Mouse (Mus musculus) CH12.LX (cell line): ENCODE data around the gene Acyp1. TPM values are rescaled to one million over a fixed set of nuclear protein-coding genes. Genes with fewer than 3 reads are reported as not detected.

Experiments used
- DNase-seq: peaks from one replicate; pipeline ENCODE4 v3.0.0-alpha.2; 2013; ENCODE audit errors: extremely low read depth
- H3K27ac ChIP-seq: 2 replicates; pipeline ENCODE4 v1.5.1; 2012; ENCODE audit warnings: low read depth, mild to moderate bottlenecking, control low read depth, moderate library complexity; ENCODE audit not compliant: insufficient read depth
- H3K27me3 ChIP-seq: replicated peaks from 2 replicates; pipeline ENCODE3; 2012; ENCODE audit warnings: inconsistent platforms
- H3K36me3 ChIP-seq, 2 experiments: replicated peaks in 1 of 2; 2 replicates each; pipeline versions ENCODE3 to v1.6.1; 2012; ENCODE audit warnings: inconsistent platforms in 1 of 2, low read length in 1 of 2, mild to moderate bottlenecking in 1 of 2, mixed read lengths in 1 of 2, moderate library complexity in 1 of 2; ENCODE audit not compliant: control insufficient read depth in 1 of 2, insufficient read depth in 1 of 2
- H3K4me1 ChIP-seq, 2 experiments: 2 replicates each; pipeline ENCODE4 v1.6.1; 2012; ENCODE audit warnings: inconsistent platforms in 1 of 2, moderate library complexity in 1 of 2; ENCODE audit not compliant: insufficient read depth in 2 of 2, control insufficient read depth in 1 of 2
- H3K4me2 ChIP-seq: 2 replicates; pipeline ENCODE4 v1.6.1; 2012; ENCODE audit warnings: low read depth, mild to moderate bottlenecking, control low read depth; ENCODE audit not compliant: poor library complexity, insufficient read depth, severe bottlenecking
- H3K4me3 ChIP-seq, 3 experiments: fragments of 150-350 bp in 1 of 3; sonication (generic) in 1 of 3; replicated peaks in 1 of 3; 2 replicates each; pipeline versions ENCODE3 to v1.5.1; 2011 to 2012; ENCODE audit warnings: low read depth in 2 of 3, low read length in 2 of 3, mild to moderate bottlenecking in 2 of 3, moderate library complexity in 2 of 3, control low read depth in 1 of 3, improper control_type of control experiment in 1 of 3, inconsistent platforms in 1 of 3, mixed read lengths in 1 of 3; ENCODE audit not compliant: poor library complexity in 1 of 3
- H3K79me2 ChIP-seq: replicated peaks from 2 replicates; pipeline ENCODE4 v1.6.1; 2012; ENCODE audit warnings: mild to moderate bottlenecking, moderate library complexity; ENCODE audit not compliant: control insufficient read depth, poor library complexity, insufficient read depth, severe bottlenecking; ENCODE audit errors: extremely low read depth
- H3K9ac ChIP-seq: 2 replicates; pipeline ENCODE4 v1.6.1; 2012; ENCODE audit warnings: low read depth, mild to moderate bottlenecking, control low read depth, moderate library complexity; ENCODE audit not compliant: insufficient read depth
- H3K9me3 ChIP-seq: replicated peaks from 2 replicates; pipeline ENCODE3; 2012; ENCODE audit warnings: low read length, inconsistent platforms, mixed read lengths
- BHLHE40 ChIP-seq: IDR thresholded peaks from 2 replicates; pipeline ENCODE4 v1.6.1; 2011; ENCODE audit warnings: mild to moderate bottlenecking, low read depth, low read length, improper control_type of control experiment
- CHD1 ChIP-seq: IDR thresholded peaks from 2 replicates; pipeline ENCODE4 v1.6.1; 2012; ENCODE audit warnings: low read depth, low read length, improper control_type of control experiment, inconsistent platforms
- CHD2 ChIP-seq: IDR thresholded peaks from 2 replicates; pipeline ENCODE4 v1.6.1; 2011; ENCODE audit warnings: low read length, improper control_type of control experiment
- CTCF ChIP-seq, 2 experiments: IDR thresholded peaks in 1 of 2; conservative IDR thresholded peaks in 1 of 2; 2 replicates each; pipeline ENCODE4 v1.5.1; 2011 to 2012; ENCODE audit warnings: low read depth in 2 of 2, low read length in 2 of 2, improper control_type of control experiment in 1 of 2, inconsistent platforms in 1 of 2, mild to moderate bottlenecking in 1 of 2, moderate library complexity in 1 of 2
- E2F4 ChIP-seq: IDR thresholded peaks from 2 replicates; pipeline ENCODE4 v1.6.1; 2011; ENCODE audit warnings: low read depth, low read length, improper control_type of control experiment; ENCODE audit not compliant: insufficient replicate concordance
- ELF1 ChIP-seq: IDR thresholded peaks from 2 replicates; pipeline ENCODE4 v1.6.1; 2014; ENCODE audit warnings: low read depth, mild to moderate bottlenecking, inconsistent platforms, low read length, improper control_type of control experiment
- ETS1 ChIP-seq: conservative IDR thresholded peaks from 2 replicates; pipeline ENCODE4 v1.6.1; 2012; ENCODE audit warnings: low read depth, mild to moderate bottlenecking, inconsistent platforms, low read length, improper control_type of control experiment, moderate library complexity
- GABPA ChIP-seq: IDR thresholded peaks from 2 replicates; pipeline ENCODE4 v1.6.1; 2012; ENCODE audit warnings: low read depth, low read length, improper control_type of control experiment, inconsistent platforms; ENCODE audit not compliant: insufficient replicate concordance
- IRF4 ChIP-seq: IDR thresholded peaks from 2 replicates; pipeline ENCODE4 v1.6.1; 2014; ENCODE audit warnings: low read depth, mild to moderate bottlenecking, inconsistent platforms, low read length, improper control_type of control experiment
- JUN ChIP-seq: IDR thresholded peaks from 2 replicates; pipeline ENCODE4 v1.6.1; 2011; ENCODE audit warnings: low read depth, mild to moderate bottlenecking, low read length, improper control_type of control experiment, moderate library complexity; ENCODE audit not compliant: insufficient read depth
- JUND ChIP-seq: conservative IDR thresholded peaks from 2 replicates; pipeline ENCODE4 v1.6.1; 2011; ENCODE audit warnings: low read depth, low read length, improper control_type of control experiment
- KAT2A ChIP-seq: IDR thresholded peaks from 2 replicates; pipeline ENCODE4 v1.6.1; 2012; ENCODE audit warnings: low read length, improper control_type of control experiment, inconsistent platforms; ENCODE audit not compliant: insufficient replicate concordance
- MAFK ChIP-seq: IDR thresholded peaks from 2 replicates; pipeline ENCODE4 v1.6.1; 2011; ENCODE audit warnings: low read length, improper control_type of control experiment; ENCODE audit not compliant: insufficient replicate concordance
- MAX ChIP-seq: IDR thresholded peaks from 2 replicates; pipeline ENCODE4 v1.6.1; 2011; ENCODE audit warnings: low read length, improper control_type of control experiment
- MEF2A ChIP-seq: IDR thresholded peaks from 2 replicates; pipeline ENCODE4 v1.6.1; 2014; ENCODE audit warnings: low read depth, mild to moderate bottlenecking, inconsistent platforms, low read length, improper control_type of control experiment, borderline replicate concordance
- MYC ChIP-seq: IDR thresholded peaks from 2 replicates; pipeline ENCODE4 v1.6.1; 2011; ENCODE audit warnings: low read depth, mild to moderate bottlenecking, improper control_type of control experiment, low read length
- NELFE ChIP-seq: IDR thresholded peaks from 2 replicates; pipeline ENCODE4 v1.6.1; 2011; ENCODE audit warnings: low read depth, low read length, improper control_type of control experiment
- NRF1 ChIP-seq: IDR thresholded peaks from 2 replicates; pipeline ENCODE4 v1.6.1; 2014; ENCODE audit warnings: low read depth, mild to moderate bottlenecking, inconsistent platforms, low read length, improper control_type of control experiment, moderate library complexity
- RCOR1 ChIP-seq: conservative IDR thresholded peaks from 2 replicates; pipeline ENCODE4 v1.6.1; 2012; ENCODE audit warnings: low read depth, mild to moderate bottlenecking, inconsistent platforms, low read length, improper control_type of control experiment
- SIN3A ChIP-seq: IDR thresholded peaks from 2 replicates; pipeline ENCODE4 v1.6.1; 2012; ENCODE audit warnings: low read length, improper control_type of control experiment, inconsistent platforms
- UBTF ChIP-seq: IDR thresholded peaks from 2 replicates; pipeline ENCODE4 v1.6.1; 2012; ENCODE audit warnings: low read depth, mild to moderate bottlenecking, inconsistent platforms, low read length, improper control_type of control experiment, moderate library complexity
- USF2 ChIP-seq: conservative IDR thresholded peaks from 2 replicates; pipeline ENCODE4 v1.6.1; 2011; ENCODE audit warnings: low read depth, low read length, improper control_type of control experiment
- ZC3H11A ChIP-seq: IDR thresholded peaks from 2 replicates; pipeline ENCODE4 v1.6.1; 2012; ENCODE audit warnings: low read depth, mild to moderate bottlenecking, inconsistent platforms, low read length, improper control_type of control experiment
- ZNF384 ChIP-seq: IDR thresholded peaks from 2 replicates; pipeline ENCODE4 v1.6.1; 2012; ENCODE audit warnings: low read depth, low read length, improper control_type of control experiment, inconsistent platforms
- dilution Hi-C: fragments of 300-500 bp; cut with MboI; formaldehyde crosslinking; loops from 2 replicates; pipeline ENCODE4 v1.14.3; 2020; ENCODE audit warnings: low sequenced_read_pairs; ENCODE audit not compliant: extremely low pct_unique_long_range_greater_than_20kb, extremely low pct_ligation_motif_present
- in situ Hi-C: fragments of 300-500 bp; cut with MboI; formaldehyde crosslinking; loops from 3 replicates; pipeline ENCODE4 v1.14.3; 2019; ENCODE audit warnings: low sequenced_read_pairs, low pct_ligation_motif_present, low pct_unique_long_range_greater_than_20kb, mixed read lengths
- polyA plus RNA-seq: library from polyadenylated mRNA; unstranded; fragments of >175 nt; gene quantifications from 2 replicates; pipeline ENCODE4 v1.2.1, GENCODE M21; 2012; ENCODE audit warnings: low read depth; ENCODE audit not compliant: insufficient read length
- total RNA-seq, 2 experiments: library from RNA; depleted of rRNA; stranded (reverse); fragments of 300-350 nt in 1 of 2; fragments of >200 nt in 1 of 2; gene quantifications; 2 replicates each; pipeline ENCODE4 v1.2.3; 2012 to 2014

The Acyp1 gene
- total and polyA plus RNA-seq, 3 experiments: 15.3 to 37.2 (median 27.5) TPM

- H3K9ac ChIP-seq: no peak overlapping the region
- no peaks in the 10 kb centered on the region for H3K79me2 ChIP-seq
- dilution Hi-C loops (no loop called here), in situ Hi-C loops (no loop called here)
- no peak overlapping the region for H3K4me2 ChIP-seq
- H3K4me3 ChIP-seq: no peak overlapping the region
- DNase-seq: no peak
- no peaks in the 10 kb centered on the region for H3K27me3 ChIP-seq
- TF ChIP-seq RCOR1 (no peak), CHD2 (no peak), GABPA (no peak), BHLHE40 (no peak), SIN3A (no peak), CHD1 (no peak), E2F4 (no peak), ELF1 (no peak), CTCF (conservative IDR thresholded peaks at IDR 0.05 in 1 of 2, IDR thresholded peaks at IDR 0.05 in 1 of 2; ENCODE audit: low read depth in 2 of 2, low read length in 2 of 2) (no peak), IRF4 (no peak), MAFK (no peak), MAX (no peak), NRF1 (no peak), JUN (no peak)
- no peaks in the 10 kb centered on the region for H3K9me3 ChIP-seq
- H3K27ac ChIP-seq: no peak overlapping the region
- H3K4me1 ChIP-seq: no peaks in the 10 kb centered on the region
- peaks cover 46 to 83% of the 10 kb centered on the region in 2 experiments for H3K36me3 ChIP-seq
Observed at GRCm38 (mm10) chr12:85330153-85330552, 41.9 kb upstream of the Acyp1 start.

- no peak overlapping the region for H3K9ac ChIP-seq
- H3K36me3 ChIP-seq: peaks cover 71 to 96% of the 10 kb centered on the region in 2 experiments
- in situ Hi-C loops: no loop called here
Observed at GRCm38 (mm10) chr12:85308651-85309050, 20.4 kb upstream of the Acyp1 start.

More at GRCm38 (mm10) chr12:85308651-85309050, 20.4 kb upstream of the Acyp1 start:
- TF ChIP-seq MEF2A (no peak), NELFE (no peak), NRF1 (no peak), KAT2A (no peak), ZC3H11A (no peak), USF2 (no peak), MYC (no peak), JUND (no peak), ETS1 (no peak), UBTF (no peak), ZNF384 (no peak)
- Histone ChIP-seq H3K4me1 (peaks cover 11 to 25% of the 10 kb centered on the region in 2 experiments), H3K4me3 (no peak overlapping the region), H3K27ac (no peak overlapping the region), H3K27me3 (no peaks in the 10 kb centered on the region), H3K4me2 (no peak overlapping the region), H3K9me3 (no peaks in the 10 kb centered on the region), H3K79me2 (no peaks in the 10 kb centered on the region)
- dilution Hi-C loops: no loop called here
- no peak for DNase-seq
